Mouse (Mus musculus): ENCODE data around the gene 0610010K14Rik.

The 0610010K14Rik gene

DNA sequence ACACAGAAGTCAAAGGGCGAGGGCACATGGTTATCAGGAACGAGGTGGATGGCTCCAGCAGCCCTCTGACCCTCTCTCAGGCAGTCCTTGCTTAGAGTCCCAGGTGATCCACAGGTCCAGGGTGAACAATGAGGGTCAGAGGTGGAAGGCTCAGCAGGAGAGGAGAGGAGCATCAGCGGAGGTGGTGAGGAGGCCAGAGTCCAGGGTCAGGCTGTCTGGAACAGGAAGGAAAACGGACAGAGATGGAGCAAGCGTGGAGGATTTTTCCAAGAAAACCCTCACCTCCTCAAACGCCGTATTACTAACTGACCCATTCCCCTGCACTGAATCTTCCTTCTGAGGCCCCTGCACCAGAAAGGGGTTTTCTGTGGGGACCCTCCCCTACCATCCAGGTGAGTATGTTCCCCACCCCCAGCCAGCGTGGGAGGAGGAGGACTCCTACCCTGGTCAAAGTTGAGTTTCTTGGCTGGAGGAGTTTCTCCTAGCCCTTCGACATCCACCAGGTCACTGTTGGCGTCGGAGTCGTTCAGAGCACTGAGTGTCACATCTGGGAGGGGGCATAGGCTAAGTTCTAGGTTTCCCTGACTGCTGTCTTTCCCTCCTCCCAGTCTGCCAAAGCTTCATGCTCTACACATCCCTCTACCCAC lies 2.3 kb downstream of the 0610010K14Rik start:
- no peak for DNase-seq (ENCODE audit: low read depth, low spot score)

DNA sequence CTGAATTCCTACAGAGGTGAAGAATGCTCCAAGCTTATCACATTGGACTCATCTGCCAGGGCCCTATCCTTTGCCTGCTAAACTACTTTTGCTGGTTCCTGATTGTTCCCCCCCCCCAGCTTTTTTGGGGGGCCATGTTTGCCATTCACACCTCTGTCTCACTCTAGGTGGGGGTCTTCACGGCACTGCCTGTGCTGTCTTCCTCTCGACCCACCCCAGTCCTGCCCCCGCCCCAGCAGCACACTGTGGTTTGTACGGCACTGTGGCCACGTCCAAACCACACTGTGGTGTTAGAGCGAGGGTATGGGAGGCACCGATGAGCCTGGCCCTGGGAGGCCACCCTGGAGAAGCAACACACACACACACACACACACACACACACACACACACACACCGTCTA lies 3.2 kb downstream of the 0610010K14Rik start:
- DNase-seq (ENCODE audit: low read depth, low spot score): no peak

DNA sequence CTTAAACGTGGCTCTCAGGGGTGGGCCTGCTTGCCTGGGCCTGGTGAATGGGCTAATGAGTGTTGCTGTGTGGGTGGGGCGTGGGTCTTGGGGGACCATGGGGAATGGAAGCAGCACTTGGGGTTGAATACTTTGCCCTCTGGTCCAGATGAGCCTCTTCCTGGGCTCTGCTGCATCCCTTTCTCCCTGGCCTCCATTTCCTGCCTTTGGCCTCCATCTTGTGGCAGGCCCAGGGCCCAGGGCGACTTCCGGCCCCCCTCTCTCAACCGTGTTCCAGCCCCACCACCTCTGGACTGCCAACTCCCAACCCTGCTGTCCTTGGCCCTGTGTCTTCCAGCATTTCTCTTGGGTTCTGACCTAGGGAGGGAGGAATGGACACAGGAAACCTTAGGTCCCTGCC lies 3.7 kb downstream of the 0610010K14Rik start:
- no peak for DNase-seq (ENCODE audit: low read depth, low spot score)

DNA sequence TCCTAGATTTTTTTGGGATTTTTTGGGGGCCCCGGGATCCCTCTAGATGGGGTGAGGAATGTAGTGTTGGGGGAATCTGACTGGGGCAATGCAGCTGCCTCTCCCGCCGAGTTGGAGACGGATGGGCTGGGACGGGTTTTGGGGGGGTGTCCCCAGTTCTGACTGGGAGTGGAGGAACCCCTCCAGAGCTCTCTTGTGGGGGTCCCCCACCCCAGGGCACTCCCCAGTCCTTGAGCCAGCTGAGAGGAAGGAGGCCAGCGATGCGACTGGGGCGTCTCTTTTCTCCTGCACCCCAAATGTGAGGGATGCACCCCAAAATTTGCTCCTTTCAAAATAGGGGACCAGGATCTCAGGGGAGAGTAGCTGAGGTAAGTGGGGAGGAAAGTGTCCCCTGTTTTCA lies 4.7 kb downstream of the 0610010K14Rik start:
- DNase-seq (ENCODE audit: low read depth, low spot score): no peak

DNA sequence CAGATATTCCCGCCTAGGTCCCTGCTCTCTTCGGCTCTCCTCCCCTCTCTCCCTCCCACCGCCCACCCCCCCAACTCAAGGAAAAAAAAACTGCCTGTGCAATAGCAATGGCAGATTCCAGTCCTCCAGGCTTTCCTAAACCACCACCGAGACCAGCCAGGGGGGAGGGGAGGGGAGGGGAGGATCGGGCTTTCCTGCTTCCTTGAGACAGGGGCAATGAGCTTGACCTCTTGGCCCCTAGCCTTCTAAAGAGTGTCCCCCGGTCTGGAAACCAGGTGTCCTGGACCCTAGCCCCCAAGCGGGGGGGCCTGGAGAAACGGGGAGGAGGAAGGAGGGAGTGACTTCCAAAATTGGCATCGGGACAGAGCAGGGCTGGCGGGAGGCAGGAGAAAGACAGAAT lies 5.2 kb downstream of the 0610010K14Rik start:
- DNase-seq (ENCODE audit: low read depth, low spot score): peak; percentile 79

DNA sequence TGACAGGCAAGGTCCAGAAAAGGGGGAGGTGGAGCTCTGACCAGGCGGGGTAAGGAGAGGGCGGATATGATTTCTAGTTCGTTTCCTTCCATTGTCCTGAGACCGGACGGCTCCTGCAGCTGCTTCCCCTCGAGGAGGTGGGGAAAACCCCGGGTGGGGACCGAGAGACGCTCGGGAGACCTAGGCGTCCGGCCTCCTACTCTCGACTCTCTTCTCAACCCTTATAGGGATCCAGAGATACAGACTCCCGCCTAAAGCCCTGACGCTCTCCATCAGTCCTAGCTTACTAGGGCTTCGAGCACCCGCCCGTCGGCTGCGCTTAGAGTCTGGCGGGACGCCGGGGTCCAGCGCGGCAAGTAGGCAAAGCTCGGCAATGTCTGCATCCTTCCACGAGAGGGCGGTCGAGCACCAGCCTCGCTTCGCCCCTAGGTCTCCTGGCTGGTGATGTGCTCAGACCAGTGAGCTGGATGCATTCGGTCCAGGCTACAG lies 7.4 kb downstream of the 0610010K14Rik start:
- peak; percentile 87 for DNase-seq (ENCODE audit: low read depth, low spot score)

DNA sequence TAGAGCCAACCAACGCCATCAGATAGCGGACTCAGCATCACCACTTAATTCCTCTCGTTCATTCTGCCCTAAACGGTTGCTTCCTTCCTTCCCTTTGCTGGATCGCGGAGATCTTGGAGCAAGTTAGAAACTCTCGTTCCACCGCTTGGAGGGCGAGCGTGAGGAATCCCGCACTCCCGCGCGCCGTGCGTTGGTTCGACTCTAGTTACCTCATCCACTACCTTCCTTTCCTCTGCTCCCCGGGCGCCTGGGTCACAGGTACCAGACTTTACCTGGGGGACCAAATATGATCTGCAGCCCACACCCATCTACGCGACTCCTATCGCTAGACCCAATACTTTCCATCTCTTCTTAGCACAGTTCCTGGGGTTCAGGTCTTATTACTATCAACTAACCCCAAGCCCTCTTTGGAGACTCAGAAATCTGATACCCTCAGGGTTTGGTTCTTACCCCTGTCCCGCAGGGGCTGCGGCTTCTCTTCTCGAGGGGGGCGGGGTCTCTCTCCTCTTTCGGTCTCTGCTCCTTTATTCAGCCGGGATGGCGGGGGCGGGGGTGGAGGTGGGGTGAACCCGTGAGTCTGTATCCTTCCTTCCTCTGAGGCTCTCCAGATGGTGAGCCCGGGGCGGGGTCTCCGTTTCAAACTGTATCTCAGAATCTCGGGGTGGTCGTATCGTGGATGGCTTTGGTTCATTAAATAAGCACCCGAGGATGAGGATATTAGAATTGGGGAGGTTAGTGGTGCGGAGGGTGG lies 8.3 kb downstream of the 0610010K14Rik start, which contains the start of gene Bcl6b:
TSS of gene Bcl6b (minus strand) at position 539 of the 751 bp plus-strand sequence.
- peak; percentile 53 for DNase-seq (ENCODE audit: low read depth, low spot score)

DNA sequence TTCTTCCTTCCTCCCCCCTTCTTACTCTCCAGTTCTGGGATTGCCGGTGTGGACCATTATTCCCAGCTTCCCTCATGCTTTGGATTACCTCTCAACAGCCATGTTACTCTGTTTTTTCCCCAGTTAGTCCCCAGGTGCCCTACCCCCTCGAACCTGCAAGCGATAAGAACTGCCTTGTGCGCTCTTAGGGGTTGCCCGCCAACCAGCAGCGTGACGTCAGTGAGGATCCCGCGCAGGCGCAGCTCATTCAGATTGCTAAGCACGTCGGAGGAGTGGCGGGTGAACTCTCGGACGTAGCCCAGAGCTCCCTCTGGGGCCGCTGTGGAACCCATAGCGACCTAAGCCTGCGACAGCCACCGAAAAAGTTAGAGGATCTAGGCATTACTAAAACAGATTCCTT lies 8.9 kb downstream of the 0610010K14Rik start:
- peak; percentile 93 for DNase-seq (ENCODE audit: low read depth, low spot score)

DNA sequence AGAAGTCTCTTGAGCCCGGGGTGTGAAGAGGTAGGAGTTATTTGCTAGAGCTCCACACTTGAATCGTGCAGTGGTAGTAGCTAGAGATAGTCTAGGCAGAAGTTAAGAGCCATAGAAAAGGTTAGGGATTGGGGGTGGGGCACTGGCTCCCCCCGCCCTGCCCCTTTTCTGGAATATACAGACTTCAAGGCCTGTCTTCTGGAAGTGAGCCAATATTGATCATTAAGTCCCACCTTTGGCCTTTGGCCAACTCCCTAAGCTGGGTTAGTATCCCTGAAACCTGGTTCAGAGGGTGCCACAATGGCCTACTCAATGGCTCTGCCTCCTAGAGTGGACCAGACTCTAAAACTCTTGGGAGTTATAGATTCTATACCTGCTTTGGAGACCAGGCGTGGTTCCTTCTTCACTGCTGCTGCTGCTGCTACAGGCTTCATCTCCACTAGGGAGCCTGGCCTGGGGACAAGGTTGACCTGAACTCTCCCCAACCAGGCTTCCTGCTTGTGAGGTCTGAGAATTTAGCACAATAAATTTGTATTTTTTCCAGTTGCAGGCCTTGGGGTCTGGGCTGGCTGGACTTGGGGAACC lies 10.0 kb downstream of the 0610010K14Rik start:
- DNase-seq (ENCODE audit: low read depth, low spot score): no peak

DNA sequence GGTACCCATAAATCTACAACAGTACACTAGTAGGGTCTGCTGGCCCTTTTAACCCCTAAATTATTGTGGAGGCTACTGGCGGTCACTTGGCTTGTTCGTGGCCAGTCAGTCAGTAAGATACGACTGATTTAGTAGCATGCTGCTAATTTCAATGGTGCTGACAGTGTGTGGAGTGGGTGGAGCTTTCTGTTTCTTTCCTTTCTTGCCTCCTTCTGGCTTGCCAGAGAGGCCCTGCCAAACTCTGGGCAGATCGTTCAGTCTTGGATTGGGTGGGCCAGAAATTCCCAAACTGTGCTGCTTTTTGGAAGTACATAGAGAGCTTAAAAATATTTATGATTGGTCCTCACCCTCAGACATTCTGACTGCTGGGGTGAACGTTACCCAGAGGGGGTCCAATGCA lies 10.6 kb downstream of the 0610010K14Rik start:
- DNase-seq (ENCODE audit: low read depth, low spot score): no peak

DNA sequence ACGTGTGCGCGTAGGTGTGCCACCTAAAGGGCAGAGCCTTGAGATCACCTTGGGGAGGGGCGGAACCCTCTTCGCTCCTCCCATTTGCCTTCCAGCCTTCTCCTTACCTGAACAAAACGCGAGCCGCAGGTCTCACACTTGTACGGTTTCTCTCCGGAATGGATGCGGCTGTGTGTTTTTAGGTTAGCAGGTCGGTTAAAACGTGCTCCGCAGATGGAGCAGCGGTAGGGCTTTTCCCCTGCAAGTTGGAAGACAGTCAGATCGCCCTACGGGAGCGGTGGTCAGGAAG lies 11.2 kb downstream of the 0610010K14Rik start:
- DNase-seq (ENCODE audit: low read depth, low spot score): no peak

DNA sequence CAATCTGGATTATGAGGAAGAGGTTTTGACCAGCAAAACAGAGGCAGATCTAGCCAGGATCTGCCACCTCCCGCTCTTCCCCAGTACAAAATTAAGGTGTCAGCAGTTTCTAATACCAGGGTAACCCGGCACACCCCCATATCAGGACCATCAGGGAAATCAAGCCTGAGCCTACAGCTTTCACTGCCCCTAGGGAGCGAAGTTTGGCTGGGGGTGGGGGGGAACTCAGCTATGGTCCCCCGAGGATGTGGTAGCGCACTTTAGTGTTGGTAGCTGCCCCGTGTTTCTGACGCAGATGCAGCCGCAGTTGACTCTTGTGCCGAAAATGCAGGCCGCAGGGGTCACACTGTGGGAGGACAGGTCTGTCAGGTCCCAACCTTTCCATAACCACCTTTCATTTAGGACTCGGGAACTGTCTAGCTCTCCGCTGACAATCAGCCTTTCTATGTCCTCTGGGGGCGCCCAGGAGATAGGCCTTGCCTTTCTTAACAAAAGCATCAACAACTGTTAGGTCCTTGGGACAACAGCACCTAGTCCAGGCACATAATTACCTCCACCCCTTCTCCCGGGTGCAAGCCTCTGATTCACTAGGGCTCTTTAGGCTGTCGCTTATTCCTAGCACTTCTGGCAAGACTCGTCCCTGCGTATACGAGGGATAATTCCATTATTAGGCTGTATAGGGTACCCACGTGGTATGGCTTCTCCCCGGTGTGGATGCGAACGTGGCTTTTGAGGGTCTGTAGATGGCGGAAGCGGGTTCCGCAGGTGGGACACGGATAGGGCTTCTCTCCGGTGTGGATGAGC lies 11.7 kb downstream of the 0610010K14Rik start:
- peak; percentile 51 for DNase-seq (ENCODE audit: low read depth, low spot score)

DNA sequence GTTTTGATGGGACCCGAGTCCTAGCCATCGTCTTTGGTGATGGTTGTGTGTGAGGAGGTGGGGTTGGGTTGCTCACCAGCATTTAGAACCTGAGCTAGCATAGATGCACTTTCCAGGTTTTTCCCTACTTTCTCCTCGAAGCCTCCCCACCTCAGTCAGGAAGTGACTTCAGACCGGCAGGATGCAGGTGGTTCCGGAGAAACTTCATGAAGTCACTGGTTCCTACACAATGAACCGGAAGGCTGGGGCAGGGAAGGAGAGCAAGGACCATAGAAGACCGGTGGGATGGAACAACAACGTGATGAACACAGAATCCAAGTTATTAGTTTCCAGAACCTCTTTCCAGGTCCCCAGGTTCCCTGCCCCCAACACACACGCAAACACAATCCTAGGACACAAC lies 14.0 kb downstream of the 0610010K14Rik start:
- DNase-seq (ENCODE audit: low read depth, low spot score): no peak

DNA sequence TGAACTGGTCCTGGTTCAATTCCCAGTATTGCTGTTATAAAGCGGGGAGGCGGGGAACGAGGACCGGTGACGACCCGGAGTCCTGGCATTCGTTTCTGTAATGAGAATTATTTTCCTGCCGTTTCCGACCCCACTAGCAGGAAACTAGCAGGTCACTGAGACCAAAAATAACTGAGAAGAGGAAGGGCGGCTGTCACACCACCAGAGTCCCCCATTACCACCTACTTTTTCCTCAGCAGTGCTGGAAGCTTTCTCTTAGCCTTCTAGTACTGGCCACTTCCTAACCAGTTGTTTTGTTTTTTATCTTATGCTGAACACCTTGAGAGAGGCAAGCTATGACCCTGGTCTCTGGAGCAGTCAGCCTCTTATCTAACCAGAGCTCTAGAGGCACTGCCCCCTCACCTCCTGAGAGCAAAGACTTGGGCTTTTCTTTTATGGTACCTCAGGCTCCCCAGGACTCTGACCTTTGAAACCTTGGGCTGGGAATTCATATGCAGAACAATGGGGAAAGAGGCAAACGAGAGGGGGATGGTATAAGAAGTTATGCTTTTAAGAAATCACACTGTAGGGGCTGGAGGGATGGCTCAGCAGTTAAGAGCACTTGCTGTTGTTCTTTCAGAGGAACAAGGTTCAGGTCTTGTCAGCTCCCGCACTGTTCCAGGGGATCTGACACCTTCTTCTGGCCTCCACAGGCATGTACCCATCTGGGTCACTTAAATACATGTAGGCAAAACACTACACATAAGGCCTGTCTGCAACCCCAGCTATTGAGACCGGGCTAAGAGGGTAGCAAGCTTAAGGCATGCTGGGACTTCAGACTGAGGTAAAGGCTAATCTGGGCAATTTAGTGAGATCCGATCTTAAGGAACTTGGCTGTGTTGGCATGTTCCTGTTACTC lies 15.9 kb downstream of the 0610010K14Rik start:
- peak; percentile 76 for DNase-seq (ENCODE audit: low read depth, low spot score)

DNA sequence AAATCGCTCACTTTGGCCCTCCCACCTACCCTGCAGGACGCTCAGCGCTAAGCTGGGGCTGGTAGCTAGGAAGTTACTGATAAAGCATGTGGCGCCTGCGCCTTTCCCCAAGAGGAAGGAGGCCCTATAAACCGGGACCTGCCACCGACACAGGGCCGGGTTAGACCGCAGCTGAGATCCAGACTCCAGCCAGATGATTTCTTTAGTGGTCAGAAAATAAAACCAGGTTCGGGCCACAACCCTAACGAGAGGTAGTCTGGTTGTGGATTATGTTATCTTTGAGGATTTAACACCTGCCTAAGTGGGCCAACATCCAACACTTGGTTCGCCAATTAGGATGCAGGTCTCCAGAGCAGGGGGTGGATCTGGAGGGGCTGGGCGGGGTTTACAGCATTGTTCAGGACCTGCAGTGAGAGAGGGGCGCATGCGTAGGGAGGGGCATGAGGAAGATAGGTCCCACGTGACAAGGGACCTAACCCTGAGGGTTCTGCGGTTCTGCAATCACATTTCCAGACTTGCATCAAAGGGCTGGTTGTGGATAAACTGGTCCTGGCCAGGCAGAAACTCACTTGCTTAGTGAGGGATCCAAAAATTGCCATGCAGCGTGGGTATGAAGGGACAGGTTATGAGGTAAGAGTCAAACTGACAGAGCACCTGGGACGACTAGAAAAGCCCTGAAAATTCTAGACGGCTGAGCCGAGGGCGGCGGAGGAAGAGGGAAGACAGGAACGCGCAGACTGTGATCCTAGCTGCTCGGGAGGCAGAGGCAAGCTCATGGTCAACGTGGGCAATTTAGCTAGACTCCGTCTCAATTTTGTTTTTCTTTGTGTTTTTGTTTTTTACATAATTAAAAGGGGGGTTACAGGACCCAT lies 16.7 kb downstream of the 0610010K14Rik start, which contains the start of gene Slc16a13:
TSS of gene Slc16a13 (minus strand) at position 334 of the 872 bp plus-strand sequence.
- peak; percentile 99 for DNase-seq (ENCODE audit: low read depth, low spot score)

DNA sequence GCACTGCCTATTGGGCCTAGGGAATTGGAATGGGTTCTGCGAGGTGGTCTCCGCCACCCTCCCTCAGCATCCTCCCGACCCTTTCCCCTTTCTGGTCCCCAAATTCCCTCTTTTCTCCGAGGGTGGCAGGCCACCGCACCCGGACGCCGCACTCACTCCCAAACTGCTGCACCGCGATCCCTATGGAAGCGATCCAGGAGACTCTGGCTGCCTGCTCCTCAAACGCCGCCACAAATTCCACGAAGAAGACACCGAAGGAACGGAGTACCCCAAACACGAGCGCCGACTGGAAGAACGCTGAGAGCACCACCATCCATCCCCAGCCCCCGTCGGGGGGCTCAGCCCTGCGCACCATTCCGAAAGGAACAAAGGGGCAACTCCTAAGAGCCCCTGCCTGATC lies 17.4 kb downstream of the 0610010K14Rik start:
- no peak for DNase-seq (ENCODE audit: low read depth, low spot score)

DNA sequence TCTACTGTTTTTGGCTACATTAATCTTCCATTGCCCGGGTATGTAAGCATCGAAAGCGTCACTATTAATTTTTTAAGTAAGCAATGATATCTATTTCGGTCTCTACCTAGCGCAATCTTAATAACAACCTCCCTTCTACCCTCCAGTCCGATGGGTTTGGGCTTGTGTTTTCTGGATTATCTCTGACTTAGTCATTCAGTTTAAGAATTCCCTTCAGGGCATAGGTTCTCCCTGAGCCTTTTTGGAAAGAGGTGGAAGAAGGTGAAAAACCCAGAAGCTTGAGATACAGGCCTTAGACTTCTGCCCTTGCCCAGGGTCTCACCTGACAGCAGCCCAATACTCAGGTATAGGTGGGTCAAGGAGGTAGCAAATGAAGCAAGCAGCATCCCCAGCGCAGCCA lies 17.8 kb downstream of the 0610010K14Rik start:
- no peak for DNase-seq (ENCODE audit: low read depth, low spot score)

DNA sequence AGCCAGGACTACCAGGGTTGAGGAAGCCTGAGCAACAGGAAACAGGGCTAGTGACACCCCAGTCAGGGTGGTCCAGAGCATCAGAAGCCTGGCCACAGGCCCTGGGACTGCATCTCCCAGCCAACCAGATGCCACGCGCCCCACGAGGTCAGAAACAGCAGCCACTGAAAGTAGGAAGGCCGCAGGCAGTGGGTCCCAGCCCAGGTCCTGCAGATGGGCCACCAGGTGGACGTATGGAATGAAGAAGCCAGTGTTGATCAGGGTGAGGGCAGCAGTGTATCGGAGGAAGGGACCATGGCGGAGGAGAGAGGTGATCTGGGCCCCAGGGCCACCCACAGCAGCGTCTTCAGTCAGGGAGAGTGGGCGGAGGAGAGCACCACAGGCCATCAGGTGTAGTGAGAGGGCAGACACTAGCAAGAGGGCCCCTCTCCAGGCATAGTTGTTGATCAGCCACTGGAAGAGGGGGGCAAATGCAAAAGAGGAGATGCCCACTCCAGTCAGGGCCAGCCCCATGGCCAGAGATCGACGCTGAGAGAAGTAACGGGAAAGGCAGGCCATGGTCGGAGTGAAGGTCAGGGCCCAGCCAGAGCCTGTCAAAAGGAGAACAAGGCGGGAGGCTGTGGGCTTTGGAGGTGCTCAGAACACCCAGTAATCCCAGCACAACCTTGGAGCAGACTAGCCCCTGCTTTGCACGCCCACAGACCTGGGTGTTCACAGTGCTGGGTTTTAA lies 18.8 kb downstream of the 0610010K14Rik start:
- DNase-seq (ENCODE audit: low read depth, low spot score): no peak

DNA sequence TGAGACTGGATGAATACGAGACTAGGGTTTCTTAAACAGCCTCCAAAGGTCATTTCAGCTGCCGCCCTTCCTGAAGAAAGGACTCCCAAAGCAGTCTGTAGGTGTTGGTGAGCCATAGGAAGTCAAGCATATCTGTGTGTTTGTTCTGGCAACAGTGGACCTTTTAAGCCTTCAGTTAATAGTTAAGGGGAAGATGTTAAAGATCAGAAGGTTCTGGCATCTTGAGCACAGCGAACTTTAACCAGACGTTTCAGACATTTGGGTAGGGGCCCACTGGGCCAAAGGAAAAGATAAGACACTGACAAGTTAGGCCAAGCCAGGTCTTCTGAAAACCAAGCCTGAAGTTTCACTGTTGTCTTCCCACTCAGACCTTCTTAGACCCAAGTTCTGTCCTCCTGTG lies 19.7 kb downstream of the 0610010K14Rik start:
- no peak for DNase-seq (ENCODE audit: low read depth, low spot score)
